Mouse (Mus musculus): ENCODE results near the gene Dand5.
"Not testable (repeated sequence)": the region's sequence is repeated elsewhere in the genome, so short reads cannot be mapped to it uniquely, and the experiment has no call there.

Gene Dand5

GRCm38 (mm10) chr8:84834002-84834865, 11.6 kb upstream of the Dand5 start:
- no peak for DNase-seq

GRCm38 (mm10) chr8:84832759-84833742, 10.4 kb upstream of the Dand5 start:
- no peak for DNase-seq

- peak; percentile 90 for DNase-seq
These were observed 9.6 kb upstream of the Dand5 start for GRCm38 (mm10) chr8:84832034-84832717.

GRCm38 (mm10) chr8:84831490-84831889, 8.9 kb upstream of the Dand5 start, which contains the start of gene Gadd45gip1:
Gene Gadd45gip1 (plus strand): TSS chr8:84831522.
- peak; percentile 42 for DNase-seq

GRCm38 (mm10) chr8:84826518-84826917, 3.9 kb upstream of the Dand5 start:
- not testable (repeated sequence) for DNase-seq

GRCm38 (mm10) chr8:84825636-84826035, 3.0 kb upstream of the Dand5 start:
- peak; percentile 63 for DNase-seq

- DNase-seq = peak; percentile 73
These were observed 1.0 kb upstream of the Dand5 start for GRCm38 (mm10) chr8:84823653-84824052.

- DNase-seq = no peak
These were observed 6.5 kb downstream of the Dand5 start for GRCm38 (mm10) chr8:84816117-84816516.

GRCm38 (mm10) chr8:84815547-84815946, 7.1 kb downstream of the Dand5 start:
- peak; percentile 94 for DNase-seq

GRCm38 (mm10) chr8:84814555-84815441, 7.8 kb downstream of the Dand5 start:
- DNase-seq = no peak

GRCm38 (mm10) chr8:84814240-84814554, 8.4 kb downstream of the Dand5 start:
- DNase-seq = no peak

- DNase-seq = no peak
These were observed 8.8 kb downstream of the Dand5 start for GRCm38 (mm10) chr8:84813830-84814229.

GRCm38 (mm10) chr8:84813059-84813458, 9.6 kb downstream of the Dand5 start:
- DNase-seq = peak; percentile 84

GRCm38 (mm10) chr8:84811303-84811702, 11.3 kb downstream of the Dand5 start:
- DNase-seq = no peak

GRCm38 (mm10) chr8:84810896-84811295, 11.7 kb downstream of the Dand5 start:
- DNase-seq = peak; percentile 88

- DNase-seq = no peak
These were observed 12.7 kb downstream of the Dand5 start for GRCm38 (mm10) chr8:84809941-84810280.

- no peak for DNase-seq
These were observed 13.3 kb downstream of the Dand5 start for GRCm38 (mm10) chr8:84809109-84809940.

GRCm38 (mm10) chr8:84806031-84806430, 16.6 kb downstream of the Dand5 start:
- no peak for DNase-seq

- DNase-seq = peak; percentile 67
These were observed 22.4 kb downstream of the Dand5 start, which contains the start of gene Nfix for GRCm38 (mm10) chr8:84799999-84800831. Gene Nfix (minus strand): TSS chr8:84800344.

Data from thymus, postnatal 14 days (tissue).